Mouse (Mus musculus) kidney, embryonic 16.5 days (tissue): ENCODE data around the gene St7l. TPM values are rescaled to one million over a fixed set of nuclear protein-coding genes. Genes with fewer than 3 reads are reported as not detected.

Experiments
- ATAC-seq: fragments of 200-750 bp; cut with Nextera tagmentation; 2 replicates; pipeline ENCODE4 v1.8.0; 2017; ENCODE audit warnings: moderate TSS enrichment; ENCODE audit not compliant: low FRiP score, low TSS enrichment
- H3K27ac ChIP-seq: fragments of 300-500 bp; sonication (generic); 2 replicates; pipeline ENCODE4 v1.5.1; 2014; ENCODE audit warnings: low read length
- H3K27me3 ChIP-seq: fragments of 300-500 bp; sonication (generic); 2 replicates; pipeline ENCODE4 v1.6.1; 2014; ENCODE audit warnings: low read length, control low read depth, mixed read lengths; ENCODE audit not compliant: insufficient read depth
- H3K36me3 ChIP-seq: fragments of 300-500 bp; sonication (generic); 2 replicates; pipeline ENCODE4 v1.6.1; 2014; ENCODE audit warnings: low read length, control low read depth, mixed read lengths; ENCODE audit not compliant: insufficient read depth
- H3K4me1 ChIP-seq: fragments of 300-500 bp; sonication (generic); 2 replicates; pipeline ENCODE4 v1.6.1; 2014; ENCODE audit warnings: low read length, control low read depth, mixed read lengths; ENCODE audit not compliant: insufficient read depth
- H3K4me2 ChIP-seq: fragments of 300-500 bp; sonication (generic); replicated peaks from 2 replicates; pipeline ENCODE4 v1.6.1; 2014; ENCODE audit warnings: low read depth, low read length
- H3K4me3 ChIP-seq: fragments of 300-500 bp; sonication (generic); 2 replicates; pipeline ENCODE4 v1.5.1; 2014; ENCODE audit warnings: mild to moderate bottlenecking, low read length
- H3K9ac ChIP-seq: fragments of 300-500 bp; sonication (generic); replicated peaks from 2 replicates; pipeline ENCODE4 v1.6.1; 2014; ENCODE audit warnings: low read length
- H3K9me3 ChIP-seq: fragments of 300-500 bp; sonication (generic); 2 replicates; pipeline ENCODE4 v1.6.1; 2016; ENCODE audit warnings: low read length, control low read depth
- WGBS: fragments of 180-500 bp; shearing (Covaris S2); extraction: QIAGEN DNeasy Blood & Tissue Kit; methylation state at CpG from one replicate; pipeline ENCODE4 v1.1.7; 2014; 5-methylcytosine and 5-hydroxymethylcytosine counted together
- polyA plus RNA-seq: library from polyadenylated mRNA; unstranded; fragments of >200 nt; fragmentation: Nextera tagmentation; extraction: Ambion mirVana; gene quantifications from 2 replicates; pipeline ENCODE4 v1.2.1, GENCODE M21; 2015

Gene St7l
- polyA plus RNA-seq, 1 experiment from 2014 or later: 39.9 TPM

DNA sequence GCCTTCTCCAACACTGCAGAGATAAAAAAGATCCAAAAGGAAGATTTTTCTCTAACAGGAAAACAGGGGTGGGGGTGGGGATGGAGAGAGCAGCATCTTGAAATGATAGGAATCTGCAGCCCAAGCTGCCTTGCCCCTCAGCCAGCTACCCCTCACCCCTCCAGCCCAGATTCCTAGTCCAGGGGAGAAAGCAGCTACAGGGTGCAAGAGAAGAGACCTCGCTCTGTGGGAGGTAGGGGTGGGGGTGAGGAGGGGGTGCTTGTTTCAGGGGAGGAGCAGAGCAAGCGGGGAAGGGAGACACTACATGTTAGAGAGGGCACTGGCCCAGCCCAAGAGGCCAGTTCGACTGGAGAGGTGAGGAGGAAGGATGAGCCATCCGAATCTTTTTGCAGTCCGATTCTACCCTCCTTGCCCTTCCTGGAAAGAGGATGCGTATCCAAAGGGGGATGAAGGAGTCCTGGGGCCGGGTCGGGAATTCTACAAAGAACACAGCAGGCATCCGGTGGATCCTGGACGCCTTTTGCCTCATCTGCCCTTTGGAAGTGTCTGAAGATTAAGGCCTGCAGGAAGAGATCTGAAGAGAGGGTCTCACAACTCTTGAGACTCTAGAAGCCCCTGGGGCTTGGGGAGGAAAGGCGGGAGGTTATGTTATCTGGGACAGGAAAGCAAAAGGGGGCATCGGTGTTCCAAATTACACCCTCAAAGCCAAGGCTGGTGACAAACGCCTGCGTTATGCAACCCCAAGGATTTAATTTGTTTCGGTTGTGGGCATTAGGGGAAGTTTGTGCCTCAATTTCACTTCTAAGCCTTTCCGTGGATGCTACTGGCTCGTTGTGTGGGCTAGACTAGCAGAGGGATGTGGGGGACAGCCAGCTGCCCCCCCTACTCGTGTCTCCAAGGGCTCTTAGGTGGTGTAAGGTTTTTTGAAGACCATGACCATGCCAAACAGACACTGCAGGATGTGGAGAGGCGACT, 96.5 kb downstream of the St7l start:
- H3K4me2 ChIP-seq: no peak overlapping the region
- no peaks in the 10 kb centered on the region for H3K36me3 ChIP-seq
- 18% methylated on average over 19 of the region's 19 CpGs for WGBS
- H3K9ac ChIP-seq: no peak overlapping the region
- peaks cover 24% of the 10 kb centered on the region for H3K4me1 ChIP-seq
- H3K4me3 ChIP-seq: no peak overlapping the region; the same call in 1 of the 2 replicates
- H3K9me3 ChIP-seq: no peaks in the 10 kb centered on the region
- H3K27me3 ChIP-seq: peaks cover 58% of the 10 kb centered on the region
- H3K27ac ChIP-seq: no peak overlapping the region
- ATAC-seq: no peak

DNA sequence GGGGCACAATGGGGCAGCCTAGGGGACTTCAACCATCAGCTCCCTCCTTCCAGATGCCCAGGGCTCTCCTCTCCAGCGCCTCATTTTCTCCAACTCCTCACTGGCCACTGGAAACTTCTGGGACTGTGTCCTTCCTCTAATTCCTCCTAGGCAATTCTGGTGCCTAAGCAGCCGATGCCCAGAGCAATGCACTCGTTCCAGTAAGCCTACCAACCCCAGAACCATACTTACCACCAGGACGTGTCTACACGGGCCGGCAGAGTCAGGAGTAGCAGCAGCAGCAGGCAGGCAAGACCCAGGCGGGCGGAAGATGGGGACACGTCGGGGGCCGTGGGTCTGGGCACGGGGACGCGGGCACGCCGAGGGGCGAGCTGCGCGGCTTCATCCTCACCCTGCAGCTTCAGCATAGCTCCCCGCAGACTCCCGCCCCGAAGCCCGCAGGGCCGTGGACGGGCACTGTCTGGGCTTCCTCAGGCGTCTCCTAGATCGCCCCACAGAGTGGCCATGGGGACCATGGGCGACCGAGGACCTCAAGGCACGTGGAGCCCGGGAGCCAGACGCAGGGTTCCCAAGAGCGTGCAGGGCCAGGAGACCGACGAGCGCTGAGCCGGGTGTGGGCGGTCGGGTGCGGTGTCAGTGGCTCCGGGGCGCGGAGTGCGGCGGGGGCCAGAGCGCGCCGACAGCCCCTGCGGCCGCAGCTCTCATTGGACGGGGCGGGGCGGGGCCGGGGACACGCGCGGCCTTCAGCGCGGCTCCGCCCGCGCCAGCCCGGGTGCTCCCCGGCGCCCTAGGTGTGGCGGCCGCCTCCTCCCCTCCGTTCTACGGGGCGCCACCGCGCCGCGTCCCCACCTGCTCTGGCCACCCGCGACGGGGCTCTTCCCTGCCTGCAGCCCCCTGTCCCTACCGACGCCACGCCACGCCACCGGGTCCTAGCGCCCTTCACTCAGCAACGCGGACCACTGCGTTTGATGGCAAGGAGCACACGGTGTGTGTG, 97.6 kb downstream of the St7l start, which contains the start of gene Wnt2b:
TSS of gene Wnt2b (minus strand) at position 856 of the 994 bp plus-strand sequence.
- no peaks in the 10 kb centered on the region for H3K36me3 ChIP-seq
- peak within 1 kb of the TSS; percentile 53 for H3K9ac ChIP-seq
- H3K9me3 ChIP-seq: no peaks in the 10 kb centered on the region
- H3K27ac ChIP-seq: no peak within 1 kb of the TSS
- peaks cover 24% of the 10 kb centered on the region for H3K4me1 ChIP-seq
- peaks cover 60% of the 10 kb centered on the region for H3K27me3 ChIP-seq
- peak within 1 kb of the TSS; percentile 82 for H3K4me2 ChIP-seq
- ATAC-seq: peak; percentile 72
- WGBS: 2% methylated on average over 79 of the region's 87 CpGs
- peak within 1 kb of the TSS; percentile 56 for H3K4me3 ChIP-seq

DNA sequence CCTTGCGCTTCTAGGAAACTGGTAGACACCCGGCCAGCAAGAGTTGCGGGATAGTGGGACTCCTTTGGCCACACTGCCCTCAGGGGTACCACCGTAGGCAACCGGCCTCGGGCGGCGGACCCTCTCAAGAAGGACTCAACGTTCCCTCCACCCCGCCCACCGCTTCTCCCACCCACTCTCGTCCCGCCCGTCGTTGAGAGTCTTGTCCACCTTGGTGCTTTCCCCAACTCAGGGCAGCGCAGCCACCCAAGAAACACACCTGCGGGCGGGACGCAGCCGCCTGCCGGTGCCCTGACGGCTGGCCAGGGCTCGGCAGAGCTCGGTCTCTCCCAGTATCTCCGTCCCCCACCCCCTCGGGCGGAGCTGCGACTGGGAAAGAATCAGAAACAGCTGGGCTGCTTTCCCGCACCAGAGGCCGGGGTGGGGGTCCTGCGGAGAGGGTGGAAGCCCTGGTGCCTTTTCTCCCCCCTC, 98.4 kb downstream of the St7l start:
- Histone ChIP-seq H3K4me1 (peaks cover 24% of the 10 kb centered on the region), H3K4me3 (peak overlapping the region; percentile 56), H3K4me2 (peak overlapping the region; percentile 82), H3K27me3 (peaks cover 65% of the 10 kb centered on the region), H3K9ac (peak overlapping the region; percentile 53; the same call in 1 of the 2 replicates), H3K36me3 (no peaks in the 10 kb centered on the region), H3K27ac (no peak overlapping the region), H3K9me3 (no peaks in the 10 kb centered on the region)
- 0% methylated on average over 31 of the region's 31 CpGs for WGBS
- ATAC-seq: 0 out of 2 replicates have a peak, but pooled peaks have one; percentile 10

DNA sequence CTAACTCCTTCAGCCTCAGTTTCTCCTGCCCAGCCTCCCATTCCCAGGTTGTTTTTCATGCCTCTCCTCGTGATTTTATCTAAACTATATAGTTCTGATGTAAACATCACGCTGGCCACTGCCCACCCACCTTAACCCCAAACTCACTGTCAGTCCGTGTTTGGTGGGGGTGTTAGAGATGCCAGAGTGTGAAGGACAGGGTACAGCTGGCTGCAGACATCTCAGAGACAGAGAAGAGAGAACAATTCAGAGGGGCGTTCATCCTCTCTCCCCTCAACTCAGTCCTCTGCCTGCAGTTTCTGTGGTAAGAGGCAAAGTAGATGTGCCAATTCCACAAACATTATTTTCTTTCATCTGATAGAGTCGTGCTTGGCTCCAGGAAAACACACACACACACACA, 99.1 kb downstream of the St7l start:
- Histone ChIP-seq H3K4me1 (peaks cover 25% of the 10 kb centered on the region), H3K4me2 (no peak overlapping the region), H3K4me3 (no peak overlapping the region), H3K9me3 (no peaks in the 10 kb centered on the region), H3K27ac (no peak overlapping the region), H3K36me3 (no peaks in the 10 kb centered on the region), H3K27me3 (peaks cover 65% of the 10 kb centered on the region), H3K9ac (no peak overlapping the region)
- WGBS: 7% methylated on average over 5 of the region's 5 CpGs
- no peak for ATAC-seq

DNA sequence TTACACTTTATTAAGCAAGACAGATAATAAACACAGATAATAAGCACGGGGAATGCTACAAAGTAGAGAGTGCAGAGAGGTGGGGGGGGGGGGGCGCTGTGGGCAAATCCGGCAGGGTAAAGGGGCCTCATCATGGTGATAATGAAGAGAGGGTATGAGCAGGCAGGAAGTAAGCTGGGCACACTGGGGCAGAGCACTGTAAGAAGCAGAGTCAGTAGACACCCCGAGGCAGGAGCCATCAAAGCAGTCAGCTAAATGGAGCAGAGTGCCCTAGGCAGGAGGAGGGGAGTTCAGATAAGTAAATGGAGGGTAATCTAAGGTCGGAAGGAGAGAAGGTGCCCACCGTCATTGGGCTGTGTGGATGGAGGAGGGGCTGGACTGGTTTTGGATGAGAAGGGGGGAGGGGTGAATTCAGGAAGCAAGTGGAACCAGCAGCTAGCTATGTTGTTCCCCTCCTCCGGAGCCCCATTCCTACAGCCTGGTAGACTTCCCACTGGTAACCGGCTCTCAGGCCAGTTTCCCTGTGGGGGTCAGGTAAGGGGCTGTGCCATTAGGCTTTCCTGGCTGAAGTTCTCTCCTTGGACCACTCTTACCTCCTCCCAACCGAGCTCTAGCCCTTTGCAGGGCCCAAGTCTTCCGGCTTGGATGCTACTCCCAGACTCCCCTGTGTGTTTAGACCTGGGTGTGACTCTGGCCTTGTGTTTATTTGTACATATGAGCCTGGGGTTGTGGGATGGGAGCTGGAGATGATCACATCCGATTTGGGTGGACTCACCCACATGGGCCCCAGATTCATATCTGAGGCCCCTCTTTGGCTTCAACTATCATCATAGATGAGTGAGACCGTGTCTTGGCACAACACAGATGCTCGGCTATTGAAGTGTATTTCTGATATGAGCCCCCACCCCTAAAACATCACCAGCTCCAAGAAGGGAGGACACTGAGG, 99.8 kb downstream of the St7l start:
- Histone ChIP-seq H3K27ac (no peak overlapping the region), H3K4me2 (no peak overlapping the region), H3K36me3 (no peaks in the 10 kb centered on the region), H3K27me3 (peaks cover 63% of the 10 kb centered on the region), H3K9me3 (no peaks in the 10 kb centered on the region), H3K4me1 (peaks cover 33% of the 10 kb centered on the region), H3K9ac (no peak overlapping the region), H3K4me3 (no peak overlapping the region)
- WGBS: 28% methylated on average over 12 of the region's 13 CpGs
- ATAC-seq: no peak

DNA sequence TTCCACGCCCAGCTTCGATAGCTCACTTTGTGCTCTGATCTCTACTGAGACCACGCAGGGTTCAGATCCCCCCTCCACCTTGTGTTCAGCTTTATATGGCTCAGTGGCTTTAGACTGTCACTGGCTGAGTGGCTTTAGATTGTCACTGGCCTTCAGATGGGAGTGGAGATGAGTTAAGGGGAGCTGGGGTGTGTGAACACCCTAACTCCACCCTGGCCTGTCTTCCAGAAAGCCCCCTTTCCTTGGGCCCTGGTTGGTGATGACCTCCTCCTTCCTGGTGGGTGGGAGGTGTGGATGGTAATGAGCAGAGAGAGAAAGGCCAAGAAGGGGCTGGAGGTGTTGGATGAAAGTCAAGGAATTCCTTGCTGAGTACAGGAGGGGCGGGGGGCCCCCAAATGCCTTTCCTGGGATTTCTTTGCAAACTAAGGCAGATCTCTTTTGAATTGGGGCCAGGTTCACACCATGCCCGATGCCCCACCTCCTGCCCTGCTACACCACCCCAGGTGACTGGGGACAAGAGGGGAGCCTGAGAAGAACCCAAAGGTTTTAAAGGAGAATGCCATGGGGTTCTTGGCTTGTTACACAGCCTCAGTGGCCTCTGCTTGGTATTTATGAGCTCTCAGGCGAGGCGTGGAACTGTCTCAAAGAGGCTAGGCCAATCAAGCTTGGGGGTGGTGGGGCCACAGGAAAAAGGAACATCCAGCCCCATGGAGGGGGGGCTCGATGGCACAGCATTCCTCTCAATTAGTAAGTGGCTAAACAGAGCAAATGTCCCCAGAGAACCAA, 101.5 kb downstream of the St7l start:
- Histone ChIP-seq H3K27ac (no peak overlapping the region), H3K27me3 (peaks cover 48% of the 10 kb centered on the region), H3K4me2 (no peak overlapping the region), H3K9ac (no peak overlapping the region), H3K36me3 (no peaks in the 10 kb centered on the region), H3K4me1 (peaks cover 34% of the 10 kb centered on the region), H3K4me3 (no peak overlapping the region), H3K9me3 (no peaks in the 10 kb centered on the region)
- ATAC-seq: no peak
- WGBS: 66% methylated on average over 8 of the region's 8 CpGs

DNA sequence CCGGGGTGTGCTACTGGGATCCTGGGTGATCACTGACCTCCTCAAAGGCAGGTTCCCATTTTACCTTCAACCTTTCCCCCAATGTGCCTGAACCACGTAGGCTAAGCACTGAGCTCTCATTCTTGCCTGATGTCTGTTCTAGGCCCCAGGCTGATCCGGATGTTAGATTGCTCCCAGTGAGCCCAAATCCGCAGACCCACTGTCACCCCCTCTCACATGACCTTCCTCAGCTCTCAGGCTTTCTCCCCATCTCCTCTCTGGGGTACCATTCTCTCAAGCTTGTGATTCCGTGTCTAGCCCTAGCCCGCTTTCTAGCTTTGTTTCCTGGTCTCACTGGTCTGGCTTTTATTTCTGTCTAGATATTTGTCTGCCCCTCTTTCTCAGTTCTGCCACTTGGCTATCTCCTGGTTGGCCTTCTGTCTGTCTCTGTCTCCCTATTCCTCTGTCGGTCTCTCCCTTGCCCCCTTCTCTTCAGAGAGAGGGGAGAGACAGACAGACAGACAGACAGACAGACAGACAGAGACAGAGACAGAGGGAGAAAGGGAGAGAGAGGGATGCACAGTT, 102.3 kb downstream of the St7l start:
- WGBS: 78% methylated on average over 7 of the region's 7 CpGs
- peaks cover 34% of the 10 kb centered on the region for H3K4me1 ChIP-seq

More for the DNA sequence above, 102.3 kb downstream of the St7l start:
- Histone ChIP-seq H3K36me3 (no peaks in the 10 kb centered on the region), H3K4me2 (no peak overlapping the region), H3K27me3 (peaks cover 39% of the 10 kb centered on the region), H3K27ac (no peak overlapping the region), H3K9ac (no peak overlapping the region), H3K4me3 (no peak overlapping the region), H3K9me3 (peaks cover 4% of the 10 kb centered on the region; the same call in 1 of the 2 replicates)
- no peak for ATAC-seq
